Mouse (Mus musculus) adrenal gland (tissue): ENCODE results near the gene Zeb2.

Experiments used
- intact Hi-C: fragments of 180-260 bp; cut with DNase I; formaldehyde crosslinking; loops from one replicate; pipeline ENCODE4 v1.15.1; 2025

The Zeb2 gene

DNA sequence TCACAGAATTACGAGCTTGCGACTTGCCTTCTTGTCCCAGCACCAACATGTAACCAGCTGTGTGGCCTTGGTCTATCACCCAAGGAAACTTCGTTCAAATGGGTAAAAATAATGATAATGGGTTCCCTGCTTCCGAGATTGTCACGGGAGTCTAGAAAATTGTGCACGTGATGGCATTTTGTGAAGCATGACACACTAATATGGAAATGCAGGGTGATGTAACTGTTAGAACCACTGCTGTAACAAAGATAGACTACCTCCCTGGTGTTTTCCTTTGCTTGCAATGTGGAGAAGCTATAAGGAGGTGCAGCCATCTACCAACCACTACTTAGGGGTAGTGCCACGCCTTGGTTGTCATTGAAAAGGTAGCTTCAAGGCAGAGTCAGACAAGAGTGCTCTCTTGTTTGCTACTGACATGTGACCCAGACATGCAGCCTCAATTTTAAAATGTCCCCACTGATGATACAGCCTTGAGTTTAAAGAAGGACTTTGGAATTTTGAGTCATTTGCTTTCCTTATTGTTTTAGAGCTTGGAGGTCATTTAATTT, 89.0 kb downstream of the Zeb2 start:
- intact Hi-C loops = no loop called here

- intact Hi-C loops = no loop called here
These were observed 99.9 kb downstream of the Zeb2 start for GRCm38 (mm10) chr2:45017186-45017800.

DNA sequence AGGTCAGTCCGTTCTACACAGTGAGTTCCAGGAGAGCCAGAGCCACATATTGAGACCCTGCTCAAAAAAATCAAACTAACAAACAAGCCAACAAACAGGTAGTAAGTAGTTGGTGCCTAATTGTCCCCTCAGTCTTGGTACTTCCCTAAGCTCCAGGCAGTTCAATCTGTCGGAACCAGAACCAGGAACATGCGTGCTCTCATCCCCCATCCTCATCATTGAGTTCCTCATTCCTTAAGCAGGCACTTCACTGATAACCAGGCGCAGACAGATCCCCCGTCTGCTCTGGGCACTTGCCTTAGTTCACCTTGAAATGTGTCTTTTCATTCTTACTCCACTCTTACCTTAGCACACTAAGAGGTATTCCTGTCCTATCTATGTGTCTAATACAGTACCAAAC, 103.9 kb downstream of the Zeb2 start:
- intact Hi-C loops = no loop called here

DNA sequence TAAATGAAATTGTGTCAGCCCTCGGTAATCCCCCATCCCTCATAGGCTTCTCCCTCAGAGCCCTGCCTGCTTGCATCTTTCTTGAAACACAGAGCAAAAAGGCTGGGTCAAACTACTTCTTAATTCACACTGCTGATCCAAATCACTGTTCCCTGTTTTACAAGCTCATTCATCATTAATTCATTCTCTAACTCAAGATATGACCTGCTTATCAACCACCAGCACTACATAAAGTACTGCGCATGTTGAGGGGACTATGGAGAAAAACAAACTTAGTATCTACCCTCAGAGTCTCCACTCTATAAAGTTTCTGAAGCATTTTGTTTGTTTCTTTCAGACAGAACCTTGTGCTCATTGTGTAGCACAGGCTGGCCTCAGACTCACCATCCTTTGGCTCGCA, 104.5 kb downstream of the Zeb2 start:
- intact Hi-C loops = no loop called here

DNA sequence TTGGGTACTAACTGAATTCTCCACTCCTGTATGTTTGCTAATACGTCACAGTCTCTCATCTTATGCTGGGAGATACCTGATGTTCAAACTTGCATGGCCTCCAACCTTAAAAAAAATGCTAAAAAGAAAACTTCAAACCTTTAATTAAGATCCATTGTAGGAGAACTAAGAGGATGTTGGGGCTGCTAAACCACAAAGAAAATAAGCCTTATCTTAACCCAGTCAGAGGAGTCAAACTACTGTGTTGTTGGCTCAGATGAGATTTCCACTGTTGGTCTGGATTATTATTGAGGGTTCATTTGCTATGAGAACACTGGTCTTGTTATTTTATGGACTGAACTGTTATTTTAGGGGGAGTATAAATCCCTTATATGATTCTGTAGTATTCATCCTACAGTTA, 106.5 kb downstream of the Zeb2 start:
- intact Hi-C loops = no loop called here

DNA sequence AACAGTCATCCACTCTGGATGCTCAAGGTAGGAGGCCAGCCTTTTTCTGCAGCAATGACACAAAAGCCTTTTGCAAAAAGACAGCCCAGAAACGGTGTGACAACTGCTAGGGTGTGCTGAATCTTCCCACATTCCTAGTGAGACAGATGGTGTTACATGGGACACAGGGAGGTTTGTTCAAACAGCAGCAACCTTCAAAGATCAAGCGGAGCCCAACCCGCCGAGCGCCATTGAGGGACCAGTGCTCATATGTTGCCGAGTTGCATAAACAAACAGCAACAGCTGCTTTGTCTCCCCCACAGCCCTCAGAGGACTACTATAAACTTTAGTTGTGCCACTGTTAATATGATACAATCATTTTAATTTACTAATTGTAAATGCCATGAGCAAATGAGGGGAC, 117.3 kb downstream of the Zeb2 start:
- intact Hi-C loops = no loop called here

DNA sequence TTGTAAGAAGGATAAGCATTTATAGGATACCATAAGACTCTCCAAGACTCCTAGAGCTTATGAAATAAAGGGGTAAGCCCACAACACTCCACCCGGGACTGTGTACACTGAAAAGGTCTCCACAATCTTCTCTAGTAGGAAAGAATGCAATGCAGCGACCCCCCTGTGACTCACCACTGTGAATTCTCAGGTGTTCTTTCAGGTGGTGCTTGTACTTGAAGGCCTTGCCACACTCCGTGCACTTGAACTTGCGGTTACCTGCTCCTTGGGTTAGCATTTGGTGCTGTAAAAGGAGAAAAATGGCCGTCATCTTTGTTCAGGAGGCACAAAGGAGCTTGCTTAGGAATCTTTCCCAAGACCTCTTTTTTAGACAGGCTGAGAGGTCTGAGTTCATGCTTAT, 118.5 kb downstream of the Zeb2 start:
- intact Hi-C loops = no loop called here

DNA sequence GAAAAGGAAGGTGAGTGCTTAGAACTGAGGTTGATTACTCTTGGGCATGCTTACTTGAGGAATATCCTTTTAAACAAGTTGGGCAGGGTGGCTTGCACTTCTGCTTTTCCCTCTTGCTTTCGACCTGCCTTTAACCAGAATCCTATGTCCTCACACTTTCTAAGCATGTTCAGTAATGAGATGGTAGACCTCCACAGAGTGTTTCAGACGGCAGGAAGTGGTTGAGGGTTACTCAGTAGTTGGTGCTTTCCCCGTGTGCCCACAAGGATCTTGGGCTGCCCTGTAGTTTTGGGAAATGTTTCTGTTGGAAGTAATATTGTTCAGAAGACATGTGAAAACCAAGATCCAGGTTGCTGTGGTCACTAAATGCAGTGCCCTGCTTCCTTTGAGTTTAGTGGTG, 135.5 kb downstream of the Zeb2 start:
- intact Hi-C loops = no loop called here

- intact Hi-C loops = loop anchor here (10.0 kb wide), 1 partner anchor 54 kb away; the partner anchor contains the start of gene Gtdc1
These were observed 138.0 kb downstream of the Zeb2 start for GRCm38 (mm10) chr2:44979042-44979721.

GRCm38 (mm10) chr2:44978038-44978437, 139.2 kb downstream of the Zeb2 start:
- intact Hi-C loops = loop anchor here (10.0 kb wide), 1 partner anchor 53 kb away; the partner anchor contains the start of gene Gtdc1

DNA sequence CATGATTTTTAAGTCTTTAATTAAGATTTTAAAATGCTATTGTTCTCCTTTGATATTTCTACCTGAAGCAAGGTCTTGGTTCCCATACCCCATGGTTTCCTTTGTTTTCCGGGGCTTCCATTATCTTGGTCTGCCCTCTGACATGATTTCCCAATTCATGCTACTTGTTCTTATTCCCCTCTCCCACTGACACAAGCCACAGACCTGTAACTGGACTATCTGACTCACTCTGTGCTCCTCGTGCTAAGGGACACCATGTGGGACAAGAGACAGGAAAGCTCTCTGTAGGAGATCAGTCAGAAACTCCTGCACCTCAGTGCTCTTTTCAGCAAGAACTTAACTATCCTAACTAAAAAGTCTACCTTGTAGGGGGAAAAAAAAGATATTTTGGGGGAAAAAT, 139.6 kb downstream of the Zeb2 start:
- intact Hi-C loops = loop anchor here (10.0 kb wide), 1 partner anchor 53 kb away; the partner anchor contains the start of gene Gtdc1

DNA sequence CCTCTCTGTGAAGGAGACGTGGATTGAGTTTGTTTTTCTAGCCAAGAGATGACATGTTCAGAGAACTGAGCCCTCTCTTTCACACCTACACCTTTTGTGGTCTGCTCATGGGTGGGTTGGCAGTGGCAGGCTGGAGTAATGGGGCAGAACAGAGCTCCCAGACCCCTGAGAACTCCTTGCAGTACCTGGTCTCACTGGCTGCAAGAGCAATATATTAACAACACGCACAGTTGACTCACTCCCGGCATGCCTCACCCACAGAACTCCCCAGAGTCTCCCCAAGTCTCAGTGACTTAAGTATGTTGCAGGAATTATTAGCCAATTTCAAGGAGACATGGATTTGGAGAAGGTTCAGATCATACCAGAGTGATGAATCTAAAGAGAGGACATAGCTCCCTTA, 140.1 kb downstream of the Zeb2 start:
- intact Hi-C loops = loop anchor here (10.0 kb wide), 1 partner anchor 52 kb away; the partner anchor contains the start of gene Gtdc1

GRCm38 (mm10) chr2:44976484-44976883, 140.7 kb downstream of the Zeb2 start:
- intact Hi-C loops = loop anchor here (10.0 kb wide), 1 partner anchor 52 kb away; the partner anchor contains the start of gene Gtdc1

DNA sequence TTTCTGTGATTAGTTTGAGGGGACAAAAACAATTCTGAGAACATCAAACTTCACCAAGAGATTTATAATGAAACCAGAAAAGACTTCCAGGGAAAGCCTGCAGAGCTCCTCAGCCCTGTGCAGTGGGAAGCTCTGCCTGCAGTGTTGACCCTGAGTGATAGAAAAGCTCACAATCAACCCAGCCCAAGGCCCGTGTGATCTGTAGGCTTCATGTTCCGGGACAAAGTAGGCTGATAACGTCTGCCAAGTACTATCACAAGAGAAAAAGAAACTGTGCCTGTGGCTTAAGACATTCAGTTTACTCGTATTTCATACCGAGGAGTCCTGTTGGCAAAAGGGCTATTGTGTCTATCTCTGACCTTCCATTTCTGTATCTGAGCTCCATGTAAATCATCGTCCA, 143.4 kb downstream of the Zeb2 start:
- intact Hi-C loops = loop anchor here (10.0 kb wide), 1 partner anchor 49 kb away; the partner anchor contains the start of gene Gtdc1

- intact Hi-C loops = loop anchor here (10.0 kb wide), 1 partner anchor 45 kb away; the partner anchor contains the start of gene Gtdc1
These were observed 147.0 kb downstream of the Zeb2 start for GRCm38 (mm10) chr2:44970087-44970646.

DNA sequence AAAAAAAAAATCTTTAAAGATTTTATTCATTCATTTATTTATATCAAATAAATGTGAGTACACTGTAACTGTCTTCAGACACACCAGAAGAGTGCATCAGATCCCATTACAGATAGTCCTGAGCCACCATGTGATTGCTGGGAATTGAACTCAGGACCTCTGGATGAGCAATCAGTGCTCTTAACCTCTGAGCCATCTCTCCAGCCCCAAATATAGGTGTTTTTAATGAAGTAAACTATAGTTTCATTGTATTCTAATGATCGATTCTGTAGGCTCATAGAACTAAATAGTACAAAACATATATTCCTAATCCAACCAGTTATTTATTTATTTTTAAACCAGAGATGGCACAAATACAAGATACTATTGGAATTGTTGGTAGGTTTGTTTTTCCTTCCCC, 147.6 kb downstream of the Zeb2 start:
- intact Hi-C loops = loop anchor here (10.0 kb wide), 1 partner anchor 45 kb away; the partner anchor contains the start of gene Gtdc1

DNA sequence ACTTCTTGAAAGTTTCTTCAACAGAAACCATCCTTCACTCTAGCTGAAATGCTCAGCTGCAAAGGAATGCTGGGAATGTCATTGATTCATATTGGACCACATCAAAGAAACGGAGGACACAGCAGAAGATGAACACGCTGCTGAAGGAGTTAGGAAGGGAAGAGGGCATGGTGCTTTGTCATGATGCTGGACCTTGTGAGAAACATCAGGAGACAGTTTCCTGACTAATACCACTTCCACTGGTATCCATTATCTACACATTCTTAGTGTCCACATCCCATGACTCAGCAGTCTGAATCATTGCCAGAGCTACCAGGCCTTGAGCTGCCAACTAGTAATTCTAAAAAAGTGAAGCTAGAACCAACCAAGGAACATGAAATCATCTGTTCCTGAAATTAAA, 148.0 kb downstream of the Zeb2 start:
- intact Hi-C loops = no loop called here

DNA sequence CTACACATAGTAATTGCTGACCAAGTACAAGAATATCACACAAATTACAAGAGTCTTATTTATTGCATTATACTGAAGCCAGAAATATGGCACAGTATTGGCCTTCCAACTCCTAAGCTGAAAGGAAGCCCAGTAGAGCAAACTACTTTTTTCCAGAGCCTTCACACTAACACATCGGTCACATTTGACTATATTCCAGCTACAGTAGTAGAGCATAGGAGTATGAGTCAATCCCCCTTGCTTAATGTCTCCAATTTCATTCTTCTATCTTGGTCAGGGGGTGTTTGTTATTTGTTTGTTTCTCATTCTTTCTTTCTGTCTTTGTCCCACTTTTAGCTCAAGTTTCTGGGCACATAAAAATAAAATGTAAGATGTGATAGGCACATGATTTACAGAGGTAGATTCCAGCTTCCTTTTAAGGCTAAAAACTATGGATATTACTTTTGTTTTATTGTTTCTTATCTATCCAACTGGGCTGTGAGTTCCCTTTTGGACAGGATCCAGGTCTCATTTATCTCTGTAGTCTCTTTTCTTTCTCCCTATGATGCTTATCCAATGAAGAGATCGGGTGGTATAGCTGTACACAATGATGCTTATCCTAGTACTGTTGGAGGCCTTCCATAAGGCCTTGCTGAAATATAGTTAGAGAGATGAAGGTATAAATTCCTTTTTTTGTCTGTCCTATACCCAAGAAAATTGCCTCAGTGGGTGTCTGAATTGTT, 151.2 kb downstream of the Zeb2 start:
- intact Hi-C loops = no loop called here

GRCm38 (mm10) chr2:44962620-44963019, 154.6 kb downstream of the Zeb2 start:
- intact Hi-C loops = no loop called here

DNA sequence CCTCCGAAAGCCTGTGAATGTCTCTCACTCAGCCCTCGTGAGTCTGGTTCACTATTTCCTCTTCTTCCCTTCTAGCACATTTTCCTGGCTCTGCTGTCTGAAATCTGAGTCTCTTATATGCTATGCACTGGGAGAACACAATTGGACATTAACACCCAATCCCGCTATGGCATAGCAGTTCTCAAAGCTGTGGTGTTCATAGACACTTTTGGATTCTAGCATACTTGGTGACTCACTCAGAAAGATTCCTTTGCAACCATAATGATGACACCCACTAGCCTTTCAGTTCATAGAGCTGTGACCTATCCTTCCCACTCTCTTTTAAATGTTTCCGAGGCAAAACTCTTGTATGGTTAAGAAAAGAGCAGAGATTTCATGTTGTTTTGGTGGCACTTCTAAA, 156.0 kb downstream of the Zeb2 start:
- intact Hi-C loops = no loop called here

DNA sequence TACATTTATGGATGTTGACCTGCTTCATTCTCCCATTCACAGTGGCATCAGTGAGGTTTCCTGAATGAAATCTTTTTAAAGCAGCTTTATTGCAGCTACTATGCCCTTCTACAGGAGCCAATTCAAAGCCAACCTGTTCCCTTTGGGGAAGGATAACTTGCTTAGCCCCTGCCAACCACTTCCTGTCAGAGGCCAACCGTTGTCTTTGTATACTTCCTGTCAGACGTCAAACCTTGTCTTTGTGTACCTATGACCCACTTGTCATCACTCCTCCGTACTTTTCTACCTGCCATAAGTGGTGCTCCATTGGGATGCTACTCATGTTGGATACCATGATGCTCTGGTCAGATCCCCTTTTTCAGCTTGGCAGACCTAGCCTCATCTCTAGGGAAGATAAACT, 156.6 kb downstream of the Zeb2 start:
- intact Hi-C loops = no loop called here
